Mouse (Mus musculus) duodenum, adult 2 months (tissue): ENCODE results near the gene Shh. TPM values are rescaled to one million over a fixed set of nuclear protein-coding genes. Genes with fewer than 3 reads are reported as not detected.

Source experiments
- polyA plus RNA-seq: library from polyadenylated mRNA; depleted of rRNA; stranded (reverse); fragments of >200 nt; gene quantifications from 2 replicates; pipeline ENCODE4 v1.2.3, GENCODE M21; 2012; ENCODE audit warnings: low replicate concordance; rRNA removed

Gene Shh
- 0.96 and 2.3 TPM in 2 replicates for polyA plus RNA-seq

DNA sequence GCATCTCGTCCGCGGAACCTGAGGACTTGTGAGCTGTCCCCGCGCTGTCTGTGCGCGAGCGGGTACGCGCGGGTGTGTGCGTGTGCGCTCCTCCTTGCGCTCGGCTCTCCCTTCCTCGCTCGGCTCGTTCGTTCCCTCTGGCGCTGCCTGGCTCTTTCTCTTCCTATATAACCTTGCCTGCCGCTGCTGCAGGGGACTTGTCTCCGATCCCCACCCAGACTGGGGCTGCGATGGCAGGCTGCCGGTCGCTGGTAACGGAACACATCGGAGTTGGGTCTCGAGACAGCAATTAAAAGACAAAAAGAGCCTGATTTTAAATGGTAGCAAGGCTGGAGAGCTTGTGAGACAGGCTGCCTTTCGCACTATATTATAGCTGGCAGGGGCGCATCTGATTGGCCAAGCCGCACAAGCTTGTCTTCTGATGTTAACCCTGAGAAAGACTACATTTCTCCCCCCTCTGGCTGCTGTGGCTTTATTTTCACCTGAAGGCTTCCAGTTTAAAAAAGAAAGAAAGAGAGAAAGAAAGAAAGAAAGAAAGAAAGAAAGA, at the start of gene Shh:
TSS of gene Shh (minus strand) at position 497 of the 547 bp plus-strand sequence.

Other genes with a start within 250 kb of the Shh start
- 3.4 and 3.8 TPM in 2 replicates for gene Cnpy1, start 221.4 kb downstream of the Shh start, polyA plus RNA-seq
- gene Rbm33, start 150.1 kb downstream of the Shh start, polyA plus RNA-seq: 16.8 and 18.6 TPM in 2 replicates